Mouse (Mus musculus): ENCODE data around the gene Hdac11.

The Hdac11 gene

GRCm38 (mm10) chr6:91130856-91131255 is 25.6 kb upstream of the Hdac11 start:
- intact Hi-C loops (cut with DNase I), result loop anchor here (10.0 kb wide), 1 partner anchor 386 kb away; no protein-coding TSS in a partner anchor

DNA sequence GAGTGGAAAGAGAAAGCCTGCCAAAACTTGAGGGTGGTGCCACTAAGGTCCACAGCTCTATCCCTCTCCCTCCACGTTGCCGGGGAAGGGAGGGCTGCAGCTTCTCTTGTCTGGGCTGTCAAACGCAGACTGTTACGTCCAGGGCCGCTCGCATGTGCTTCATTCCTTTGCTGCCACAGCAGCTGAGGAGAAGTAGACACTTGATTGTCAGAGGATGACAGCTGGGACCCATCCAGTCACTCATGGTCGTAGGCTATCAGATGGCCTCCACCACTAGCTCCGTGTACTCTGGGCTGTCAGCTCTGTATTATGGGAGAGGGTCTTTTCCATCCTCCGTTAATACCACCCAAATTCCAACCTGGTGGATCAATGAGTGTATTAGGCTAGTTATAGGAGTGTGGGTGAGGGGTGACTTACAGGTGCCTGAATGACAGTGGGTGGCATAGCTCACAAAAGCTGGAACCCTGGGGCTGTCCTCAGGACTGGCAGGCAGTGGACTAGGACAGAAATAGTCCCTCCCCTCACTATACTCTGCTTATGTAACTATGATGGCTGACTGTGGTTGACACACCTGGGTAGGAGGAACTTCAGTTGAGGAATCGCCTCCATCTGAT is 19.0 kb upstream of the Hdac11 start:
- intact Hi-C loops (cut with DNase I), result loop anchor here (10.0 kb wide), 1 partner anchor 393 kb away; no protein-coding TSS in a partner anchor

DNA sequence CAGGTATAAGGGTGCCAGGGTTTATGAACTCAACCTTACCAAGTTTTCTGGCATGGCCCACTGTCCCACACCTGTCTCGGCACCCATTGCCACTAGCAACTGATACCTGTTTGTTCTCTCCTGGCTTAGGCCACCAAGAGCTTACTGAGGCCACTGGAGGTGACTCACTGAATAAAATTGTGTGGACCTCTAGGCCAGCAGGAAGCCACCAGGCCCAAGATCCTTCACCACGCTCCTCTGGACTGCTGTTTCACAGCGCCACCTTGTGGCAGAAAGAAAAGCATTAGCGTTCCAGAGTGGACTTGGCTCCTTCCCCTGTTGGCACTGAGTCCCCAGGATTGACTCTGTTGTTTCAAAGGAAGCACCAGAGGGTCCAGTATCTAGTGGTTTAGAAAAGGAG is 16.6 kb upstream of the Hdac11 start:
- intact Hi-C loops (cut with DNase I), result loop anchor here (5.0 to 10.0 kb wide), 3 partner anchors 83 to 395 kb away; no protein-coding TSS in a partner anchor

- intact Hi-C loops (cut with DNase I), result no loop called here
Observed at GRCm38 (mm10) chr6:91145056-91145455, 11.4 kb upstream of the Hdac11 start.

- intact Hi-C loops (cut with DNase I), result no loop called here
Observed at GRCm38 (mm10) chr6:91145572-91145971, 10.9 kb upstream of the Hdac11 start.

GRCm38 (mm10) chr6:91146443-91147151 is 9.9 kb upstream of the Hdac11 start:
- intact Hi-C loops (cut with DNase I), result no loop called here

DNA sequence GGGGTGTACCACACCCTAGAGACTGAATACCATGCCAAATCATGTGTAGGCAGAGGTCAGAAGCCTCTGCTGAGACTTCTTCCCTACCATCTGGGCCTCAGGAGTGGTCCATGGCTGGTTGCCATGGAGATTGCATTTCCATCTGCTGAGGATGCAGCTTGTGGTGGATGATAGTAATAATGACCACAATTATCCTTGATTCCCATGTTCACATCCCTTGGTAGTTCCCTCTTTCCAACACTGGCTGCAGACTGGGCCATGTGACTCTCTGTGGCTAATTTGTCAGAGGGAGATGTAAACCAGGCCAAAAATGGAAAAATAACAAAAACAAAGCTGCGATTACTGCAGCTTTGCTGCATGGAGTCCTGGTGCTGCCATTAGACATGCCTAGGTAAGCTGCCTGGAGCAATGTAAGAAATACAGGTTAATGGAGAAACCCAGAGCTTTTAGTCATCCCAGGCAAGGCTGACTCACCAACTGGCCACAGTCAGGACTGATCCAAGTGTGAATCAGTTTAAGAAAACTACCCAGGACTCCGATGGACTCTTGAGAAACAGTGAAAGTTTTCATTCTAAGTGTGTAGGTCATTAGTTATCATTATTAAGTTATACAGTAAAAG is 9.2 kb upstream of the Hdac11 start:
- intact Hi-C loops (cut with DNase I), result no loop called here

GRCm38 (mm10) chr6:91152892-91153548 is 3.4 kb upstream of the Hdac11 start:
- intact Hi-C loops (cut with DNase I), result no loop called here

DNA sequence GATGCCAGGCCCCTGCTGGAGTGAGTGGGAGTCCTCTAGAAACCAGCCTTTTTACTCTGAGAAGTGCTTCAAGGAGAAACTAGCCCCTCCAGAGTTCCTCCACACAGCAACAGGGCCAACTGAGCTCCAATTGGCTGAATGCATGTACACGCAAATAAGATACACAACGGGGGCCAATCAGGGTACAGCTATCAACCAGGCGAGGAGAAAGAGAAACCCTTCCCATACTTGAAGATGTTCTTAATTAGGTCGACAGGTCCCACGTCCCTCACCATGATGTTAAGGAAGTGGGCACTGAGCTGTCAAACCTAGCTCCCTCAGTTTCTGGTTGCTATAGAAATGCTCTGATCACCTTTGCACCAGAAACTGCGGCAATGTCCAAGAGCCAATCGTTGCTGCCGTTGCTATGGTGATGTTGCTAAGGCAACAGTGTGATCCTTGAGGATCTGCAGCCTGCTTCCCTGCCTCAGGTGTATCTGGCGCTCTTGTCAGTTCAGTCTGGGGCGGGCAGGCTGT is 2.9 kb upstream of the Hdac11 start:
- intact Hi-C loops (cut with DNase I), result no loop called here

- intact Hi-C loops (cut with DNase I), result no loop called here
Observed at GRCm38 (mm10) chr6:91154685-91155084, 1.8 kb upstream of the Hdac11 start.

DNA sequence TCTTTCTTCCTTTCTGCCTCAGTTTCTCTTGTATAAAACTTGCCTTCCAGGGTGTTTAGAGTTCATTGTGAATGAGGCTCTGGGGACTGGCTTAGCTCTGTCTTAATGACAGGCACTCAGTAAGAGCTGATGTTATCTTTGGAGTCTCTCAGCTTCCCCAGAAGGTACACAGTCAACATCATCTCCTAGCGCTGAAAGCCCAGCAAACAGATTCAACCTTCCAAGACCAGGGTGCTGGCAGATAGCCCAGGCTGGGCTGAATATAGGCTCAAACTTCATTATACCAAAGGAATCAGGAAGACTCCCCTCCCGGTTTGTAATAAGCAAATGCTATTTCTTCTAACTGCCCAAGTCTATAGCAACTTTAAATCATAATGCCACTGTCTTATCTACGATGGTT is 1.2 kb upstream of the Hdac11 start:
- intact Hi-C loops (cut with DNase I), result no loop called here

DNA sequence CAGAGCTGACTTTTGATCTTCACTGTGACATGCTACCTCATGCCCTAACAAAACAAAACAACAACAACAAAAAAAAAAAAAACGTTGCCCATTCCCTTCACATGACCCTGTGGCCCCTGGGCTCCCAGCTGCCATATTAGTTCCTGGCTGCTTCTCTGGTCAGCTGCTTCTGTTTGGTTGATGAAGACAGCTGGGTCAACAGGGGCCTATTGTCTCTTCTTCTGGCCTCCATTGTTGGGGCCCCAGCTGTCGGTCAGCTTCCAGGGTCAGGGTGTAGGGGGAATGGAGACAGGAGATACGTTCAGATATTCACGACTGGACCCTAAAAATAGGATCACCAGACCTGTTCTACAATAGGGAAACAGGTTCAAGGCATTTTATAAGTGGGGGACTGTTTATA is 403 bp upstream of the Hdac11 start:
- intact Hi-C loops (cut with DNase I), result no loop called here

- intact Hi-C loops (cut with DNase I), result no loop called here
Observed at GRCm38 (mm10) chr6:91157237-91157570, 739 bp downstream of the Hdac11 start.

DNA sequence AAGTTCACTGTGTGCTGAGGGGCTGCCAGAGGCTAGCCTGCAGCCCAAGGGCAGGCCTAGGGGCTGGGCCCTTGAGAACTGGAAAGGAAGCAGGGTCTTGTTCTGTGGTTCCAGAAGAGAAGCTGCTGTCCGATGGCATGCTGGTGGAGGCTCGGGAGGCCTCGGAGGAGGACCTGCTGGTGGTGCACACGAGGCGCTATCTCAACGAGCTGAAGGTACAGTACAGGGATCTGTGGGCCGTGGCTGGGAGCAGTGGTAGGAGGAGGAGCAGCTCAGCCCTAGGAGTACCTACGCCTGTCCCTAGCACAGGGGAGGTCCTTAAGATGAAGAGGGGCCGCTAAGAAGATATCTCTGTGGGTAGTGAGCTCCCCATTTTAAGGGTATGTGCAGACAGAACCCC is 2.6 kb downstream of the Hdac11 start:
- intact Hi-C loops (cut with DNase I), result no loop called here

- intact Hi-C loops (cut with DNase I), result no loop called here
Observed at GRCm38 (mm10) chr6:91160399-91160798, 3.9 kb downstream of the Hdac11 start.

DNA sequence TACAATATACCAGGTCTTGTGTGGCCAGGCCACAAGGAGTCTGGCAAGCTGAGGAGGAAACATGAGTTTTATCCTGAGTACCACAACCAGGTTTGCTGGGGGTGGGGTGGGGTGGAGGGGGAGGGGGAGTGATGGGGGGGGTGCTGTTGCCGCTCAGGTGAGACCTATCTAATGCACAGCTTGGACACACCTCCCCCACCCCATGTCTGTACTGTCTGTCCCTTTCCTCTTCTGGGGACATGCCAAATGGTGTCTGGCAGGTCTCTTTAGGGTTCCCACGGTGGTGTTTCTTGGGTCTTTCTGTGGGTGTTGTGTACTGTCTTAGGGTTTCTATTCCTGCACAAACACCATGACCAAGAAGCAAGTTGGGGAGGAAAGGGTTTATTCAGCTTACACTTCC is 4.5 kb downstream of the Hdac11 start:
- intact Hi-C loops (cut with DNase I), result no loop called here

- intact Hi-C loops (cut with DNase I), result no loop called here
Observed at GRCm38 (mm10) chr6:91161506-91162235, 5.2 kb downstream of the Hdac11 start.

GRCm38 (mm10) chr6:91162314-91162713 is 5.8 kb downstream of the Hdac11 start:
- intact Hi-C loops (cut with DNase I), result no loop called here

DNA sequence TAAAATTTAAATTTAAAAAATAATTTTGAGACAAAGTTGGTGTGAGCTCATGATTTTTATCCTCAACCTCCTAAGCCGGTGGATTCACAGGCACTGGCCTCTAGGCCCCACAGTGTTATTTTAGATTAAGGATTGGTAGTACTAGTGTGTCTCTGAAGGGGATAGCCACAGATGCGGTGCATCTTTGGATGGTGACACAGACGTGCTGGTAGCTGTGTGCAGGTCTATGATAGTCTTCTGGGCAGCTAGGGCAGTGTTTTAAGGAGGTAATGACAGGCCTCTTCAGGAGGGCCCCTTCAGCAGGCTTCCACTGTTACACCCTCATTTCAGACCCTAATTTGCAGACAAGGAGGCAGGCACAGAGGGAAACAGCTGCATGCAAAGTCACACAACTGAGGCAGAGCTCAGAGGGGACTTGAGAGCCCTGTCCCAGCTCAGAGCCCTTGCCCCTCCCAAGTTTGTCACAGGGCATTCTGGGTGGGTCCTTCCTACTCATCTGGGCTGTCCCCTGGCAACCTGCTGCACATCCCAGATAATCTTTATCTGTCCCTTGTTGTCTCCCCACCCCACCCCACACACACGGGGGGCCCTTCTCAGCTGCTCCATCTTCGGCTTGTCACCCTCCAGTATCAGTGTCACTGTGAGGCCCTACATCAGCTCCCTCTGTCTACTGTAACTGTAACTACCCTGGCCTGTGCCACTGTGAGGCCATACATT is 6.9 kb downstream of the Hdac11 start:
- intact Hi-C loops (cut with DNase I), result no loop called here

DNA sequence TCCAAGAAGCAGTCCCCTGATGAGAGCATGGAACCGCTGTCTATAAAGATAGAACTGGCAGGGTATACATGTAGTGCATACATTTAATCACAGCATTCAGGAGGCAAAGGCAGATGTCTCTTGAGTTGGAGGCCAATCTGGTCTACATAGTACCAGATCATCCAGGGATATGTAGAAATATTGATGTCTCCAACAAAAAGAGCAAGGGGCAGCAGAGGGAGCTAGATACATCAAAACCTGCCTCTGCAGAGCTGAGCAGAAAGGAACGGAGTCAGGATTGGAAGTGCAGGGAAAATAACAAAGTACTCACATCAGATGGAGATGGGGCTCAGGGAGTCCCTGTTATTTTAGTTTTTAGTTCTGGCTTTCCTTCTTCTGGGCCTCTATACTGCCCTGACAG is 8.1 kb downstream of the Hdac11 start:
- intact Hi-C loops (cut with DNase I), result loop anchor here (2.0 kb wide), 1 partner anchor 116 kb away; no protein-coding TSS in a partner anchor

Data from adrenal gland (tissue).